11 mouse cellular contexts compared by ENCODE assay signal in genomic region chr6:108326751-108327161, GRCm38 (mm10).
DNase-seq lines count a peak whose midpoint lies in the region; ATAC-seq and TF ChIP-seq lines count a peak whose summit lies in the region.
"Had no signal": no experiment of that assay in that cellular context is flagged by ENCODE, and none has a peak within 500 bp of the region (broad histone marks: within the 10 kb centered on the region; RNA-seq: fewer than 3 reads in every experiment).

No protein-coding gene starts in this region.

- intact Hi-C loops in gastrocnemius, postnatal 14 days (cut with DNase I; ENCODE audit: low total_unique reads): no loop called here

- no peaks in the 10 kb centered on the region for H3K9me3 ChIP-seq in heart, embryonic 15.5 days (replicated peaks)
- no peaks in the 10 kb centered on the region for H3K9me3 ChIP-seq in liver, postnatal 0 days (ENCODE audit: low read length)
- H3K9me3 ChIP-seq: megakaryocyte, embryonic 14.5 days had no signal

- no peaks in the 10 kb centered on the region for H3K27me3 ChIP-seq in heart, embryonic 15.5 days
- H3K27me3 ChIP-seq in liver, postnatal 0 days (ENCODE audit: insufficient read depth, low read length): no peaks in the 10 kb centered on the region
- H3K27me3 ChIP-seq: megakaryocyte, embryonic 14.5 days; Patski had no signal

- H3K27ac ChIP-seq in heart, embryonic 15.5 days: peak overlapping the region; percentile 45; the same call in 1 of the 2 replicates
- no peak overlapping the region for H3K27ac ChIP-seq in liver, postnatal 0 days (ENCODE audit: low read depth)
- peak overlapping the region; percentile 96 for H3K27ac ChIP-seq in brown adipose tissue, adult 24 weeks (replicated peaks; ENCODE audit: low read depth, low read length)

- no peak for TF ChIP-seq EP300 in liver, postnatal 0 days (IDR thresholded peaks at IDR 0.05; ENCODE audit: low read depth)

- no peak overlapping the region for H3K4me2 ChIP-seq in heart, embryonic 15.5 days
- peak overlapping the region; percentile 26; the same call in 1 of the 2 replicates for H3K4me2 ChIP-seq in liver, postnatal 0 days (ENCODE audit: low read depth, low read length)

- no peak for ATAC-seq in heart, embryonic 15.5 days (replicated peaks; ENCODE audit: insufficient number of reproducible peaks, insufficient read depth, low FRiP score, low read depth)
- ATAC-seq in liver, postnatal 0 days: no peak
- ATAC-seq: forebrain, postnatal 0 days; Patski had no signal

- no peak for TF ChIP-seq CTCF in liver, postnatal 0 days (IDR thresholded peaks at IDR 0.05; ENCODE audit: low read depth)

- H3K9ac ChIP-seq in heart, embryonic 15.5 days: no peak overlapping the region
- H3K9ac ChIP-seq in liver, postnatal 0 days (replicated peaks): no peak overlapping the region
- H3K9ac ChIP-seq: forebrain, postnatal 0 days had no signal

- 74% methylated on average over 10 of the region's 10 CpGs for WGBS in heart, embryonic 15.5 days
- WGBS in liver, postnatal 0 days (ENCODE audit: insufficient replicate concordance): 66% methylated on average over 10 of the region's 10 CpGs

- H3K4me1 ChIP-seq in heart, embryonic 15.5 days (replicated peaks): peaks cover 21% of the 10 kb centered on the region
- peaks cover 17% of the 10 kb centered on the region for H3K4me1 ChIP-seq in liver, postnatal 0 days (ENCODE audit: insufficient read depth)
- peaks cover 26% of the 10 kb centered on the region for H3K4me1 ChIP-seq in brown adipose tissue, adult 24 weeks (ENCODE audit: control insufficient read depth, insufficient read depth, insufficient read length, low read length)

- H3K36me3 ChIP-seq in heart, embryonic 15.5 days: no peaks in the 10 kb centered on the region
- H3K36me3 ChIP-seq in liver, postnatal 0 days (replicated peaks; ENCODE audit: insufficient read depth, low read length): no peaks in the 10 kb centered on the region

- no peak for DNase-seq in heart, postnatal 4 days
- DNase-seq in liver, postnatal 0 days: no peak
- DNase-seq in liver: no peak
- peak; percentile 11 for DNase-seq in gastrocnemius, postnatal 14 days
- no peak for DNase-seq in cerebellum, adult 8-10 months
- DNase-seq: forebrain, postnatal 0 days; thymus, postnatal 25 days had no signal

- no peak overlapping the region for H3K4me3 ChIP-seq in heart, embryonic 15.5 days
- no peak overlapping the region for H3K4me3 ChIP-seq in liver, postnatal 0 days (ENCODE audit: low read depth, low read length)
- H3K4me3 ChIP-seq in brown adipose tissue, adult 24 weeks (ENCODE audit: insufficient read depth, low read depth, low read length): peak overlapping the region; percentile 8; the same call in 1 of the 2 replicates
- H3K4me3 ChIP-seq: megakaryocyte, embryonic 14.5 days had no signal
